Mouse (Mus musculus) right cerebral cortex, postnatal 4 days (tissue): ENCODE measurements around the gene Bysl.
A peak's percentile ranks its signal among the peaks of the same experiment; 100 is the strongest.
"Not testable (repeated sequence)": the region's sequence is repeated elsewhere in the genome, so short reads cannot be mapped to it uniquely, and the experiment has no call there.

Source experiments
- DNase-seq: peaks from one replicate; pipeline ENCODE4 v3.0.0-alpha.2; 2022

Bysl gene

DNA sequence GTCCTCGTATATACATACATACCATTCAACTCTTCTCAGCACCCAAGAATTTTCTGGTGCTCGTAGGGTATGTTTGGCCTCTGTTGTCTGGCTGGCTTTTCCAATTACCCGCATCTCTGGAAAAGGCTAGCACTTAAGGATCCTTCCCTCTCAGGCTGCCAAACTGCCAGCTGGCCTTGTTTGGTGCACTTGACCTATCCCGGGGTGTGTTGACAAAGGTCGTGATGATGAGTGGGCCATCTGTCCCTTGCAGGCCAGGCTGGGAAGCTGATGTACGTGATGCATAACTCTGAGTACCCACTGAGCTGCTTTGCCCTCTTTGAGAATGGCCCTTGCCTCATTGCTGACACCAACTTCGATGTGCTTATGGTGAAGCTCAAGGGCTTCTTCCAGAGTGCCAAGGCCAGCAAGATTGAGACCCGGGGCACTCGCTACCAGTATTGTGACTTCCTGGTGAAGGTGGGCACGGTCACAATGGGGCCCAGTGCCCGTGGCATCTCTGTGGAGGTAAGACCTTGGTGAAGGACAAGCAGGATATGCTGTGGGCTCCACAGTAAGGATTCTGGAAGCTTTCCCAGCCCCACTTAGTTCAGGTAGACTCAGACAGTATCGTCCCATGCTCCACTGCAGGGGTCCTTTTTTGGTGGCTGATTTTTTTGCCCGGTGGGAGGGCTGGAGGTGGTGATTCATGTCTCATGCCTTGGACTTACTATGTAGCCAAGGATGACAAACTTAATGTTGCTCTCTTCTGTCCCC is 7.4 kb upstream of the Bysl start:
- no peak for DNase-seq

DNA sequence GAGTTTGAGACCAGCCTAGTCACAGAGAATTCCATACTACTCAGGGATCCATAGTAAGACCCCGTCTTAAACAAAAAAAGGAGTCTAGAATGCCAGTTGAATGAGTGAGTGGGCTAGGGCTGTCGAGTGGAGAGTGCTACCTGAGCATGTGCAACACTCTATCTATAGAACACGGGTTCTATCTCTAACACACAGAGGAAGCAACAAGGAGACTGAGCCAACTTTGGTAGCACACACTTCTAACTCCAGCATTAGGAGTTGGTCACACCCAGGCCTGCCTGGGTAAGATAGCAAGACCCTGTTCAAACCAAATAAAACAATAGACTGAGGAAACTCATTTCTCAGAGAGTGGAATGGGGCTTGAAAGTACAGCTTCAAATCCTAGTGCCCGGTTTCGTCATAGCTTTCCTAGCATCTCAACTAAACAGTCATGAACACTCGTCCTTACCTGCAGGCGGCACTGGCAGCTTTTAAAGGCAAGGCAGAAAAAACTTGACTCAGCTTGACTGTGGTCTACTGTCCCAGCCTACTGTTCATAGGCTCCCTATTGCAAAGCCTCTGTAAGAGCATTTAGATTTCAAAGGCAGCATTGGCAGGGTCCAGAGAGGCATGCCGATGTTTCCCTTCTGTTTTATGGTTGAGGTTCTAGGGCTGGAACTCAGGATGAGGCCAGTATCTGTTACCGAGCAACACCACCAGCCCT is 6.5 kb upstream of the Bysl start:
- DNase-seq, result no peak

DNA sequence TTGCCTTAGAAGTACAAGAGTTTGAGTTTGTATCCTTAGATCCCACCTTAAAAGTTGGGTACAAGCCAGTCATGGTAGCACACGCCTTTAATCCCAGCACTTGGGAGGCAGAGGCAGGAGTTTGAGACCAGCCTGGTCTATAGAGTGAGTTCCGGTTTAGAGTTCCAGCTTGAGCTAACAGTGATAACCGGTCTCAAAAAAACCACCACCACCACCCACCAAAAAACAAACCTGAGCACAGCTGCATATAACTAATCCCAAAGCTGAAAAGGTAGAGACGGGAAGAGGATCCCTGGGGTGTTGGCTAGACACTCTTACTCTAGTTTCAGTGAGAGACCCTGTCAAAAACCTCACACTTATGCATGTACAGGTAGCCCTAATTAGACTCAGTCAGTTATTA is 5.4 kb upstream of the Bysl start:
- no peak for DNase-seq

DNA sequence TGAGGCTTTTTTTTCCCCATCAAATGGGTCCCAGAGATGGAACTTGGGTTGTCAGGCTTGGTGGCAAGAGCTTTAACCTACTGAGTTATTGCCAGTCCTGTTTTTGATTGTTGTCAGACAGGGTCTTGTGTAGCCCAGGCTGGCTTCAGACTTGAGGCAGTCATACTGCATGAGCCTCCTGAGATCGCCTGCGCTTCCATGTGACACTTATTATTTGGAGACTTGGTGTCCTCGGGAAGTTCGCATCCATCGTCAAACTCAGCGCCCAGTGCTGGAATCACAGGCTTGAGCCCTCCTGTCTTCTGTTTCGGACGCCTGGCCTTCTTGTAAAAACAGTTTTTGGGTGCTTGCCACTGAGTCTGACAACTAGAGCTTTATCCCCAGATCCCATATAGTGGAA is 4.8 kb upstream of the Bysl start:
- no peak for DNase-seq

DNA sequence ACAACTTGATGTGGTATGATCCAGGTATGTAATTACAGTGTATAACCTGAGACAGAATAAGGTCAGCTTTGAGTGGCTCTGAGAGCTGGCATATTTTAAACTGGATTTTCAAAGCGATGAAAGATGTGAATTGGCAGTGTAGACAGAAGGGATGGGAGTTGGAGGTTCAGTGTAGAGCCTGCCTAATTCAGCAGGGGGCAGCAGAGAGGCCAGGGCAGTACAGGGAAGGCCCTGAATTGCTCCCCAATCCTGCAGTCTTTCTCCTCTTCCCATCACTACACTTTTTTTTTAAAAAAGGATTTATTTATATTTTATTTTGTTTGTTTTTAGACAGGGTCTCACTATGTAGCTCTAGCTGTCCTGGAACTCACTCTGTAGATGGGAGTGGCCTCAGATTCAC is 2.7 kb upstream of the Bysl start:
- no peak for DNase-seq

DNA sequence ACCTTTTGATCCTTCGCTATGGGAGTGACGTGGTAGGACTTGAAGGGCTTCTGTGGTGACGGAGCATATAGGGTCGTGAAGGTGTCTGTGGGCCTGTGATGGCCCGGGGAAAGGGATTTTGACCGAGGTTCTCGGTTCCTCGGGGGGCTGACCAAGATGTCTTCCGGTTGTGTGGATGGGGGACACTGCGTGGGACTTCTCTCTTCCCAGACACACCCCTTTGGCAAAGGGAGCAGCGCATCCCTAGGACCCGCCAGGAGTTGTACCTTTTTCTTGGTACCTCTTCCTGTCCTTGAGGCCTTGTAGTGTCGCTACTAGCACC is 330 bp upstream of the Bysl start:
- no peak for DNase-seq

DNA sequence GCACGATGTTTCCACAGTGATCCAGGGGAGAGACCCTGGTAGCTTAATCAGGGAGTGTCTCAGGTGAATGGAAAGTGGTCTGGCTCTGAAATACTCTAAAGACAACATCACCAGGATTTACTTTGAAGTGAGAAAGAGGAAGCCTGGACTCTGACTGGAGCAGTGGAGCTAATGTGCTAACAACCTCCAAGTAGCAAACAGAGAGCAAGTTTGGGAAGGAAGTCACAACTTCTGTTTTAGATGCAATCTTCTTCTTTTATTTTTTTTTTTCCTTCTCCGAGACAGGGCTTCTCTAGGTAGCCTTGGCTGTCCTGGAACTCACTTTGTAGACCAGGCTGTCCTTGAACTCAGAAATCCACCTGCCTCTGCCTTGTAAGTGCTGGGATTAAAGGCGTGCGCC is 2.1 kb downstream of the Bysl start:
- no peak for DNase-seq

DNA sequence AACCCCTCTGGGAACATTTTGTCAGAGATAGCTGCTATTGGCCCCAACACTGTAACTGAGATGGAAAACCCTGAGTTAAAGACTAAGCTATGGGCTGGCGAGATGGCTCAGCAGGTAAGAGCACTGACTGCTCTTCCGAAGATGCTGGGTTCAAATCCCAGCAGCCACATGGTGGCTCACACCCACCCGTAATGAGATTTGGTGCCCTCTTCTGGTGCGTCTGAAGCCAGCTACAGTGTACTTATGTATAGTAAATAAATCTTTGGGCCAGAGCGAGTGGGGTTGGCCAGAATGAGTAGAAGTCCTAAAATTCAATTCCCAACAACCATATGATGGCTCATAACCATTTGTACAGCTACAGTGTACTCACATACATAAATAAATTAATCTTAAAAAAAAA is 5.1 kb downstream of the Bysl start:
- DNase-seq, result no peak

DNA sequence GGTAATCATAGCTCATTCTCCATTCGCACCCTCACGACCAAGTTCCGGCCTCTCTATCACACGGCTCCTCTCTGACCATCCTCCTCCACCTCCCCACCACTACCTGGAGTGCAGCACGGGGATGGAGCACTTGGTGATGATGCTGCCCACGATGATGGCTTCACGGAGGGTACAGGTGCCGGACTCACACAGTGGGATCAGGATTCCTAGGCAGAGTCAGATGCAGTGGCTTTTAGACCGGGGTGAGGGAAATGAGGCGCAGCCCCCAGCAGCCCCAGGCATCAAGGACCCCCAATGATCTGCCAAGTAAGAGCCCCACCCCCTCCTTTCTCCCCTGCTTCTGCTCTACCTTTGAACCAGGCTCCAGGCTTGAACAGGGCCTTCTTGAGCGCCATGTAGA is 9.0 kb downstream of the Bysl start:
- no peak for DNase-seq

DNA sequence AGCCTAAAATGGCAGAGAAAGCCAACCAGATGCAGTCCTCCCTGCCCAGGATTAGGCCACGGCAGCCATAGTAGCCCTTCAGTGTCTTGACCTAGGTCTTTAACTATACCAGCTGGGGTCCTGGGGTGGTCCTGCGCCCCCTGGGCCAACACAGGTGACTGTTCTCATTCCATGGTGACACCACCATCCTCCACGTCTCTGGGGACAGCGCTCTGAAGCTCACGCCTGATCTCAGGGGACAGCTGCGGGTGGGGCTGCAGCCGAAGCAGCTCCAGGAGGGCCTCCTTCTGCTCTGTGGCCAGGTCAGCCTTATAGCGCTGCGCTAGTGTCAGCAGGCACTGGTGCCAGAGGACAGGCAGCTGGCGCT is 9.9 kb downstream of the Bysl start:
- no peak for DNase-seq

DNA sequence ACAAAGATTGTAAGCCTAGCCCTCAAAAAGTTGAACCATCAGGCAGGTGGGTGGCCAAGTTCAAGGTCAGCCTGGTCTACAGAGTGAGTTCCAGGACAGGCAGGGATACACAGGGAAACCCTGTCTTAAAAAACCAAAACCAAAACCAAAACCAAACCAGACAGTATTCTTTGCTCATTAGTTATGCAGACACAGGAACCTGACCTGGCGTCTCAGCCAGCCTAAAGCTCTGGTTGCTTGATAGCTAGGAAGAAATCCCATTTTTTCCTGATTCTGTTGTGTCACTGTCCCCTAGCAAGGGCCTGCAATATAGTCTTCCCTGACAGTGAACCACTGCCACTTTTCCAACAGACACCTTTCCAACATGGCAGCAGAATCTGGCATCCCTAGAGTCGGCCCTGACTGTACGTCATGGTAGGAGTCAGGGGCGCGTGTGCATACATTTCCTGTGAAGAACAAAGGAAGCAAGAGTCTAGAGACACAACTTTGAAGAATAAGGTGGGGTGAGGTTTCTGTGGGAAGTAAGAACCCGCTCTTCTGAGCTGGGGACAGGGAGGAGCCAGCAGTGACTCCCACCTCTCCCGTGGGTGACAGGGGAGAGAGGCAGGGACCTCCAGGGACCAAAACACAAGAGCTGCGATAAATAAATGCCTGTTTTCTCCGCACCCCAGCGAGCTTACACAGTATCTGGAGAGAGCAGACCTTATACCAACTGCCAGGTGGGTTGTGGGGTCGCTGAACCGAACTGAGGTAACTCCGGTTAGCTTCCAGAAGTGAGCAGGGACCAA is 10.5 kb downstream of the Bysl start:
- DNase-seq, result no peak

DNA sequence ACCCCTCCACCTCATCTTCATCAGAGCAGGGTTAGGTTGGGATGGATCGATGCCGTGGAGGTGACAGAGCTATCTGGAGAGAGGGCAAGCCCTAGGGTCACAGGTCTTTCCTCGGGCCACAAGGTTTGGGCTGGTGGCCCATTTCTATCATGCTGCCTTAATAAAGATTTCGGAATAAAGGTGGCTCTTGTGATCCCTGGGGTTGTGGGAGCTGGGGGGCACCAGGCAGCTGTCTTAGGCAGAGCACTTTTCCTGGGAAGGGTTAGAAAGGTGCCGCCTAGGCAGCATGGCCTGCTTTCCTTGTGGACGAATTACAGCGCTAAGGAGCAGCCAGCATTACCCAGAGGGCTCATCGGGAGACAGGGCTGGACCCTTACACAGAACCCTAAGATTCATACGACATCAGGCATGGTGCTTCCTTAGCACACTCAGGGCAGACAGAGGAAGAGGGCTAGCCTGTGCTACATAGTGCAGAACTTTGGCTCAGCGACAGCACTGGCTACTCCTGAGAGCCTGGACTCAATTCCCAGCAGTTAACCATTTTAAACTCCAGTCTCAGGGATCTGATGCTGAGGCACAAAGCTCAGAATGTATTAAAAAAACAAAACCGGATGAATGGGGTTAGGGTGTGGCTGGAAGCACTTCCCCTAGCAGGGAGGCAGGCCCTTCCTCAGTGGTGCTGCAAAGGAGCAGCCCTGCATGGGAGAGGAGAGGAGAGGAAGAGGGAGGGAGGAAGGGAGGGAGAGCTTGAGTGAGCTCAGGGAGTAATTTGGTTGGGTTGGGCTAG is 11.6 kb downstream of the Bysl start:
- no peak for DNase-seq

DNA sequence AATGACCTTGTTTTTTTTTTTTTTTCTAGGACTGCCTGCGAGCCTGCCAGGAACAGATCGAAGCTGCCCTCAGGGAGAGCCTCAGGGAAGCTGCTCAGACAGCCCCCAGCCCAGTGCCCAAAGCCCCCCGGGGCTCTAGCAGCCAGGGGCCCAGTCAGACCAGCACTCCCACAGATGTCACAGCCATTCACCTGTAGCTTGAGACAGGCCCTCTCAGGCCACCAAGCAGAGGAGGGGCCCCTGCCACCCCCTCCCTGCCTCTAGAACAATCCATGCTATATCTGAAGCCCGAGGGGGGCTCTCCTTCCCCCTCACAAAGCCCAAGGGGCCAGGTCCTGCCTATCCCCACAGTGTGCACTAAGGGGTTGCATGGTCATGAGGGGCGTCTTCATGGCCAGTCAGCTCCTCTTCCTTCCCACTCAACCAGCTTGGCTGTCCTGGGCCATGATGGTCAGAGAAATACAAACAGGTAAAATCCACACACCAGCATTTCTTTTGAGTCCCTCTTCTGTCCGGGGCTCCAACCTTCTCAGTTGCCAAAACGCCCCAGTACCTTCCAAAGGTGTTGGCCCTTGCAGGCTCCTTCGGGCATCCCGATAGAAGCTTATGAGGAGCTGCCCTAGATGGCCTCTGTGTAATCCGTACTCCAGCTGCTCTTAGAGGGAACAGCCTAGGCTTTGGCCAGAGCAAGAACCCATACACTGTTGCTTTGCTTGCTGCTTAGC is 12.6 kb downstream of the Bysl start:
- DNase-seq, result not testable (repeated sequence)

DNA sequence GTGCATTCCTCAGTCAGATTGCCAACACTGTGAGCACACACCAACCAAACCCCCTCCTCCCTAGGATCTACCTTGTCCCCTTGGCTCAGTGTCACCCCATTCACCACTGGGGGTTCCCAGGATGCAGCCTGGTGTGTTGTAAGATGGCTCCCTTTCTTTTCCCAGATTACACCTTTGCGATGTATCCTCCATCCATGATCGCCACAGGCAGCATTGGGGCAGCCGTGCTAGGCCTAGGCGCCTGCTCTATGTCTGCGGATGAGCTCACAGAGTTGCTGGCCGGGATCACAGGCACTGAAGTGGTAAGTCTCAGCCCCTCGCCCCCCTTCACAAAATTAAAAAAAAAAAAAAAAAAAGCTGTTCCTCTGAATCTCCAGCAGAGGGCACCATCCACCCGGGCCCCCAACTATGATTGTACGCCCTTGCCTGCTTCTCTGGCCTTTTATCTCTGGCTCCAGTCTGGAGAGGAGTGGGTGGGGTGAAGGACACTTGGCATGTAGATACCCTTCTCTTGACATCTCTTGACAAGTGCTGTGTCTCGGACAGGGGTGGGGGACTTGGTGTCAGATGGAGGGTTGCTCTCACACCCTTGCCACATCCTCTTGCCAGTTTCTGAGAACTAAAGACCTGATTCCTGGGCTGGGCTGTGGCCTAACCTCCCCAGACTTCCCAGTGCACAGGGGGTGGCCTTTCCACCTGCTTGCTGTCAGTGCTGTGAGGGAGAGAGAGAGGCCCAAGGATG is 13.3 kb downstream of the Bysl start:
- DNase-seq, result peak; percentile 23

DNA sequence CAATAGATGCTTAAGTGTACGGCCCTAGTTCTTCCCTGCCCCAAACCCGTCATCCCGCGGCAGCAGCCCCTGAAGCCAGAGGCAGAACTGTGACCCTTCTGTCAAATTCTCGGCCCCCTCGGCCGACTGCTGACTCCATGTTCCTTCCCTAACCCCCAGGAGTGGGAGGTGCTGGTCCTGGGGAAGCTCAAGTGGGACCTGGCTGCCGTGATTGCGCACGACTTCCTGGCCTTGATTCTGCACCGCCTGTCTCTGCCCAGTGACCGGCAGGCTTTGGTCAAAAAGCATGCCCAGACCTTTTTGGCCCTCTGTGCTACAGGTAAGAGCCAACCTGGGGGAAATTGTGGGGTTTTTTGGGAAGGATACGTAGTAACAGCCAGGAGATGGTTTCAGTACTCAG is 14.0 kb downstream of the Bysl start:
- no peak for DNase-seq

DNA sequence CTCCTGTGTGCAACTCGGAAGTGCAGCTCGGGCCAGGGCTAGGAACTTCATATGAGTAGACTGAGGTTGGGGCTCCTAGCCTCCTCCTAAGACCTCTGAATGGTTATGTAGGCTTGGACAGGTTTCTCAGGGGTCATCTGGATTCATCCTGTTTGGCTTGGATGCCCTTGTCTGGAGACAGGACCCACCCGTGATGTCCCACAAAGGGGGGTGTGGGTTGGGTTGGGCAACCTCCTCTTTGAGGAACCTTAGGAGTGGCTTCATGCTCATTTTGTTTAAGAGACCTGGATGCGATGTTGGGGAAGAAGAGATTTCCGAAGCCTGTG is 14.5 kb downstream of the Bysl start:
- no peak for DNase-seq

DNA sequence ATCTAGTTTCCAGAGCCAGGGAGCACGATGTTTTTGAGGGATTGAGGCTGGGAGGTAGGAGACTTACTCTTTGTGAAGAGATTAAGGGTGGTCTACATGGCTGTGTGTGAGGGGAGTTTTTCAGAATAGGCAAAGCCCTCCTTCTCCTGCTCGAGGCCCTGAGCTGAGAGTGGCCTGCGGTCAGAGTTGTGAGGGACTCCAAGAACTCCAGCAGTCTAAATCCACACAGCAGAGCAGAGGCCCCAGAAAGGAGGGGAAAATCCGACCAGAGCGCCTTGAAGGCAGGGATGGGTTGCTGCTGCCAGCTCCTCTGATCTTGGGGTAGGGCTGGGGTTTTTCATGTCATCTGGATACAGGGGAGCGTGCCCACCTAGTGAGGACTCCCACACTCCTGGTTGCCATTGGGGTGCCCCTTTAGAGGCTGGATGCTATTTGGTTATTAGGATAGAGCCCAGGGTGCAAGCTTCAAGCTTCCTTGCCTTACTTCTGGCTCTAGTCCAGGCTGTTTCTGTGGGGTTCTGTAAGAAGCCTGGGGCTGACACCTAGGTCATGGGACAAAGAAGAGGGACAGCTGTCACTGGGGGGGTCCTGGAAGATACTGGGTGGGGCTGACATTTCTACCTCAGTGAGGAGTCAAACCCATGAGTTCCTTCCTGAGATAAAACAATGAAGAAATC is 15.0 kb downstream of the Bysl start:
- DNase-seq, result no peak

DNA sequence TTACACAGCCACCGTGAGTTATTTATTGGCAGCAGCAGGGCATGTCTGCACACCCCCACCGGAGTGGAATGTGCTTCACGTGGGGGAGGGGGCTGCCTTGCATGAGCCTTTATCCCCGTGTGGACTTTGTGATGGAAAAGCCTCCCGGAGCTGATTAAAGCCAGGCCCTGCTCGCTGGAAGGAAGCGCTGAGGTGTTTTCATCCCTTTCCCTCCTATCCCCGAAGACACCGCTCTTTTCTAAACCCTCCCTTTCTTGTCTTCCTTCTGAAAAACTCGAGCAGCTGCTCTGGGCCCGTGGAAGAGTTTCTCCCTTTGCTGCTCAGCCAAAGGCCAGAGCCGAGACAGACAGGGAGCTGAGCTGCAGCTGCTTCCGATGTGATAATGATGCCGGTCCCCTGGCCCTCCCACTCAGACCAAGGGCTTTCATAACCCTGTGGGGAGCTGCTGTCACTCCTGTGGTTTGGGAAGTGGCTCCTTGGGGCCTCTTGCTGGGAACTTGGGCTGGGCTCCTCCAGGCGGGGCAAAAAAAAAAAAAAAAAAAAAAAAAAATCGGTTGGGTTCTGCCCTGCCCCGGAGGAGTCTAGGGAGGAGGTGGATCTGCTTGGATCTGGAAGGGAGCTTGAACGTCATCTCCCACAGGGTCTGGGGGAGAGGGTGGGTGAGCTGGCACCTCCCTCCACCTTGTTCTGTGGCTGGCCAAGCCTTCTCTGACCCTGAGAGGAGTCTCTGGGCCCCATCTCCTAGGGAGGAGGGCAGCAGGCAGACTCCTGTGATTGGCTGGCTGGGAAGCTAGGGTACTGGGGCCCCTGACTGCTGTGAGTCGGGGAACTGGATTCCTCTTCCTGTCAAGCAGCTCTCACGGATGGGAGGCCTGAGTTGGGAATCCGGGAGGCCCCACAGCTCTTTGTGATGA is 15.8 kb downstream of the Bysl start:
- DNase-seq, result peak; percentile 25

DNA sequence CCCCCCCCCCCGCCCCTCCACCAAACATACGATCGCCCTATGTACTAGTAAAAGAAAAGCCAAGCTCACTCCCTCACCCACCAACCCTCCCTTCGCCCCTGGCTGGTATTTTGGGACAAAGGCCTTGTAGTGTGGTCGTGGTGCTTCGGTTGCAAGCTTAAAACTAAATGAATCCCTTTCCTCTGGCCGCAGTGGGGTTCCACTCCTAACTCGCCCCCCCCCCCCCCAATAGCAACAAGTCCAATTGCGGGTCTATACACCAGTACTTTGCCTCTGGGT is 16.4 kb downstream of the Bysl start:
- DNase-seq, result no peak

DNA sequence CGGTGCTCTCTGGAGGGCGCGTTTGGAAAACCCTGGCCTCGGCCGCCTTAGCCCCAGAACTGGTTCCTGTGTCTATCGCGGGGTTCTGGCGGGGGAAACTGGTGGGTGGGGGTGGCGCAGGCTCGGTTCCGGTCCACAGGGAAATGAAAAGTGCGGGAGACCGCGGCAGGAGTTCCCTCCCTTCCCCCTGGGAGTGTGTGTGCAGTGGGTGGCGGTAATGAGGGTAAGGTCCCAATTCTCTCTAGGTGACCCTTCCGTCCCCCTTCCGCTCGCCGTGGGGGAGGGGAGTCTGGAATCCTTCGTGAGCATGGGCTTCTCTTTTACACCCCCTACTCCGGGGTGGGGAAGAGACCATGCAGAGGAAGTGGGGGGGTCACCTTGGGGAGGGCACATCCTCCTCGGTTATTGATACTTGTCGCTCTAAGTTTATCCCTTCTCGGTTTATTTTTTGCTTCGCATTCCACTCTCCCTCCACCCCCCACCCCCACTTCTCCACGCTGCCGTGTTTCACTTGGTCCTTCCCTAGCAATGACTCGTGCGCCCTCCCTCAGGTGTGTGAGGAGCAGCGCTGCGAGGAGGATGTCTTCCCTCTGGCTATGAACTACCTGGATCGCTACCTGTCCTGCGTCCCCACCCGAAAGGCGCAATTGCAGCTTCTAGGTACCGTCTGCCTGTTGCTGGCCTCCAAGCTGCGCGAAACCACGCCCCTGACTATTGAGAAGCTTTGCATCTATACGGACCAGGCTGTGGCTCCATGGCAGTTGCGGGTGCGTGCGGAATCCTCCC is 16.9 kb downstream of the Bysl start:
- DNase-seq, result peak; percentile 37
